Mouse (Mus musculus) CH12.LX (cell line): ENCODE measurements at regions not wholly inside any gene's neighbourhood (a gene's known extent, or its start where the extent isn't known, plus 50 kb on each side); places are given as distances from the start of the nearest gene placed in this dataset.

ENCODE experiments used
- DNase-seq: peaks from one replicate; pipeline ENCODE4 v3.0.0-alpha.2; 2013; ENCODE audit errors: extremely low read depth
- H3K27ac ChIP-seq: 2 replicates; pipeline ENCODE4 v1.5.1; 2012; ENCODE audit warnings: low read depth, mild to moderate bottlenecking, control low read depth, moderate library complexity; ENCODE audit not compliant: insufficient read depth
- H3K27me3 ChIP-seq: replicated peaks from 2 replicates; pipeline ENCODE3; 2012; ENCODE audit warnings: inconsistent platforms
- H3K36me3 ChIP-seq, 2 experiments: replicated peaks in 1 of 2; 2 replicates each; pipeline versions ENCODE3 to v1.6.1; 2012; ENCODE audit warnings: inconsistent platforms in 1 of 2, low read length in 1 of 2, mild to moderate bottlenecking in 1 of 2, mixed read lengths in 1 of 2, moderate library complexity in 1 of 2; ENCODE audit not compliant: control insufficient read depth in 1 of 2, insufficient read depth in 1 of 2
- H3K4me1 ChIP-seq, 2 experiments: 2 replicates each; pipeline ENCODE4 v1.6.1; 2012; ENCODE audit warnings: inconsistent platforms in 1 of 2, moderate library complexity in 1 of 2; ENCODE audit not compliant: insufficient read depth in 2 of 2, control insufficient read depth in 1 of 2
- H3K4me2 ChIP-seq: 2 replicates; pipeline ENCODE4 v1.6.1; 2012; ENCODE audit warnings: low read depth, mild to moderate bottlenecking, control low read depth; ENCODE audit not compliant: poor library complexity, insufficient read depth, severe bottlenecking
- H3K4me3 ChIP-seq, 3 experiments: fragments of 150-350 bp in 1 of 3; sonication (generic) in 1 of 3; replicated peaks in 1 of 3; 2 replicates each; pipeline versions ENCODE3 to v1.5.1; 2011 to 2012; ENCODE audit warnings: low read depth in 2 of 3, low read length in 2 of 3, mild to moderate bottlenecking in 2 of 3, moderate library complexity in 2 of 3, control low read depth in 1 of 3, improper control_type of control experiment in 1 of 3, inconsistent platforms in 1 of 3, mixed read lengths in 1 of 3; ENCODE audit not compliant: poor library complexity in 1 of 3
- H3K79me2 ChIP-seq: replicated peaks from 2 replicates; pipeline ENCODE4 v1.6.1; 2012; ENCODE audit warnings: mild to moderate bottlenecking, moderate library complexity; ENCODE audit not compliant: control insufficient read depth, poor library complexity, insufficient read depth, severe bottlenecking; ENCODE audit errors: extremely low read depth
- H3K9ac ChIP-seq: 2 replicates; pipeline ENCODE4 v1.6.1; 2012; ENCODE audit warnings: low read depth, mild to moderate bottlenecking, control low read depth, moderate library complexity; ENCODE audit not compliant: insufficient read depth
- H3K9me3 ChIP-seq: replicated peaks from 2 replicates; pipeline ENCODE3; 2012; ENCODE audit warnings: low read length, inconsistent platforms, mixed read lengths
- CHD1 ChIP-seq: IDR thresholded peaks from 2 replicates; pipeline ENCODE4 v1.6.1; 2012; ENCODE audit warnings: low read depth, low read length, improper control_type of control experiment, inconsistent platforms
- CTCF ChIP-seq, 2 experiments: IDR thresholded peaks in 1 of 2; conservative IDR thresholded peaks in 1 of 2; 2 replicates each; pipeline ENCODE4 v1.5.1; 2011 to 2012; ENCODE audit warnings: low read depth in 2 of 2, low read length in 2 of 2, improper control_type of control experiment in 1 of 2, inconsistent platforms in 1 of 2, mild to moderate bottlenecking in 1 of 2, moderate library complexity in 1 of 2
- E2F4 ChIP-seq: IDR thresholded peaks from 2 replicates; pipeline ENCODE4 v1.6.1; 2011; ENCODE audit warnings: low read depth, low read length, improper control_type of control experiment; ENCODE audit not compliant: insufficient replicate concordance
- ELF1 ChIP-seq: IDR thresholded peaks from 2 replicates; pipeline ENCODE4 v1.6.1; 2014; ENCODE audit warnings: low read depth, mild to moderate bottlenecking, inconsistent platforms, low read length, improper control_type of control experiment
- GABPA ChIP-seq: IDR thresholded peaks from 2 replicates; pipeline ENCODE4 v1.6.1; 2012; ENCODE audit warnings: low read depth, low read length, improper control_type of control experiment, inconsistent platforms; ENCODE audit not compliant: insufficient replicate concordance
- IRF4 ChIP-seq: IDR thresholded peaks from 2 replicates; pipeline ENCODE4 v1.6.1; 2014; ENCODE audit warnings: low read depth, mild to moderate bottlenecking, inconsistent platforms, low read length, improper control_type of control experiment
- JUND ChIP-seq: conservative IDR thresholded peaks from 2 replicates; pipeline ENCODE4 v1.6.1; 2011; ENCODE audit warnings: low read depth, low read length, improper control_type of control experiment
- KAT2A ChIP-seq: IDR thresholded peaks from 2 replicates; pipeline ENCODE4 v1.6.1; 2012; ENCODE audit warnings: low read length, improper control_type of control experiment, inconsistent platforms; ENCODE audit not compliant: insufficient replicate concordance
- MAX ChIP-seq: IDR thresholded peaks from 2 replicates; pipeline ENCODE4 v1.6.1; 2011; ENCODE audit warnings: low read length, improper control_type of control experiment
- MAZ ChIP-seq: IDR thresholded peaks from 2 replicates; pipeline ENCODE4 v1.6.1; 2012; ENCODE audit warnings: low read depth, mild to moderate bottlenecking, inconsistent platforms, low read length, improper control_type of control experiment, moderate library complexity
- NELFE ChIP-seq: IDR thresholded peaks from 2 replicates; pipeline ENCODE4 v1.6.1; 2011; ENCODE audit warnings: low read depth, low read length, improper control_type of control experiment
- PAX5 ChIP-seq: IDR thresholded peaks from 2 replicates; pipeline ENCODE4 v1.6.1; 2012; ENCODE audit warnings: low read length, inconsistent platforms, mixed read lengths
- POLR2AphosphoS2 ChIP-seq: IDR thresholded peaks from 2 replicates; pipeline ENCODE4 v1.6.1; 2011; ENCODE audit warnings: low read depth, low read length, improper control_type of control experiment
- SIN3A ChIP-seq: IDR thresholded peaks from 2 replicates; pipeline ENCODE4 v1.6.1; 2012; ENCODE audit warnings: low read length, improper control_type of control experiment, inconsistent platforms
- TCF12 ChIP-seq: IDR thresholded peaks from 2 replicates; pipeline ENCODE4 v1.6.1; 2014; ENCODE audit warnings: low read depth, mild to moderate bottlenecking, inconsistent platforms, low read length, improper control_type of control experiment
- ZC3H11A ChIP-seq: IDR thresholded peaks from 2 replicates; pipeline ENCODE4 v1.6.1; 2012; ENCODE audit warnings: low read depth, mild to moderate bottlenecking, inconsistent platforms, low read length, improper control_type of control experiment
- ZNF384 ChIP-seq: IDR thresholded peaks from 2 replicates; pipeline ENCODE4 v1.6.1; 2012; ENCODE audit warnings: low read depth, low read length, improper control_type of control experiment, inconsistent platforms
- dilution Hi-C: fragments of 300-500 bp; cut with MboI; formaldehyde crosslinking; loops from 2 replicates; pipeline ENCODE4 v1.14.3; 2020; ENCODE audit warnings: low sequenced_read_pairs; ENCODE audit not compliant: extremely low pct_unique_long_range_greater_than_20kb, extremely low pct_ligation_motif_present
- in situ Hi-C: fragments of 300-500 bp; cut with MboI; formaldehyde crosslinking; loops from 3 replicates; pipeline ENCODE4 v1.14.3; 2019; ENCODE audit warnings: low sequenced_read_pairs, low pct_ligation_motif_present, low pct_unique_long_range_greater_than_20kb, mixed read lengths

GRCm38 (mm10) chr9:74758025-74758424, 103.7 kb upstream of the Onecut1 start:
- Histone ChIP-seq H3K4me2 (no peak overlapping the region), H3K27me3 (peaks cover 33% of the 10 kb centered on the region), H3K36me3 (no peaks in the 10 kb centered on the region), H3K27ac (no peak overlapping the region), H3K4me3 (no peak overlapping the region), H3K9ac (no peak overlapping the region), H3K9me3 (peaks cover 10% of the 10 kb centered on the region), H3K79me2 (no peaks in the 10 kb centered on the region), H3K4me1 (no peaks in the 10 kb centered on the region)
- no peak for DNase-seq
- dilution Hi-C loops (no loop called here), in situ Hi-C loops (no loop called here)
- TF ChIP-seq CTCF (conservative IDR thresholded peaks at IDR 0.05 in 1 of 2, IDR thresholded peaks at IDR 0.05 in 1 of 2; ENCODE audit: low read depth in 2 of 2, low read length in 2 of 2) (peak in 1 of 2 experiments; percentile 10; a peak in 1 of 4 replicates), MAX (no peak)

- Histone ChIP-seq H3K27me3 (peaks cover 40% of the 10 kb centered on the region), H3K4me2 (no peak overlapping the region), H3K27ac (no peak overlapping the region), H3K4me3 (no peak overlapping the region), H3K79me2 (no peaks in the 10 kb centered on the region), H3K4me1 (no peaks in the 10 kb centered on the region), H3K36me3 (no peaks in the 10 kb centered on the region), H3K9me3 (peaks cover 10% of the 10 kb centered on the region), H3K9ac (no peak overlapping the region)
- in situ Hi-C loops: no loop called here
- no peak for TF ChIP-seq KAT2A
- TF ChIP-seq ZNF384: no peak
- no peak for TF ChIP-seq GABPA
- TF ChIP-seq SIN3A: no peak
- TF ChIP-seq IRF4: no peak
- TF ChIP-seq CHD1: no peak
- no peak for TF ChIP-seq MAZ
- TF ChIP-seq CTCF (conservative IDR thresholded peaks at IDR 0.05 in 1 of 2, IDR thresholded peaks at IDR 0.05 in 1 of 2; ENCODE audit: low read depth in 2 of 2, low read length in 2 of 2): no peak
- no peak for TF ChIP-seq E2F4
- dilution Hi-C loops: no loop called here
- DNase-seq: no peak
Observed at GRCm38 (mm10) chr9:74758876-74759275, 102.8 kb upstream of the Onecut1 start.

GRCm38 (mm10) chr9:74780419-74780818, 81.3 kb upstream of the Onecut1 start:
- no peaks in the 10 kb centered on the region for H3K36me3 ChIP-seq
- H3K79me2 ChIP-seq: no peaks in the 10 kb centered on the region
- in situ Hi-C loops (no loop called here), dilution Hi-C loops (no loop called here)
- no peak for DNase-seq
- H3K27me3 ChIP-seq: peaks cover 27% of the 10 kb centered on the region
- H3K4me2 ChIP-seq: no peak overlapping the region
- H3K4me3 ChIP-seq: no peak overlapping the region
- no peak overlapping the region for H3K27ac ChIP-seq
- H3K9ac ChIP-seq: no peak overlapping the region
- no peaks in the 10 kb centered on the region for H3K4me1 ChIP-seq
- TF ChIP-seq JUND: no peak
- no peak for TF ChIP-seq ELF1
- no peak for TF ChIP-seq NELFE
- no peak for TF ChIP-seq ZC3H11A
- no peak for TF ChIP-seq MAZ
- no peak for TF ChIP-seq CHD1
- TF ChIP-seq TCF12: no peak
- no peak for TF ChIP-seq POLR2AphosphoS2
- TF ChIP-seq PAX5: no peak
- H3K9me3 ChIP-seq: no peaks in the 10 kb centered on the region
